Mouse (Mus musculus) small intestine, adult 2 months (tissue): ENCODE results near the gene Gpld1. TPM values are rescaled to one million over a fixed set of nuclear protein-coding genes. Genes with fewer than 3 reads are reported as not detected.

ENCODE experiments used
- H3K27ac ChIP-seq: fragments of 200-500 bp; 2 replicates; pipeline ENCODE4 v1.5.1; 2012; ENCODE audit warnings: low read depth, low read length, control low read depth, inconsistent platforms; ENCODE audit not compliant: insufficient read depth
- H3K27me3 ChIP-seq: fragments of 200-500 bp; 2 replicates; pipeline ENCODE4 v1.6.1; 2012; ENCODE audit warnings: mild to moderate bottlenecking, moderate library complexity, low read length, inconsistent platforms; ENCODE audit not compliant: control insufficient read depth, insufficient read depth
- H3K36me3 ChIP-seq: fragments of 200-500 bp; 2 replicates; pipeline ENCODE4 v1.6.1; 2012; ENCODE audit warnings: mild to moderate bottlenecking, low read length, control low read depth, inconsistent platforms; ENCODE audit not compliant: control insufficient read depth, insufficient read depth
- H3K4me1 ChIP-seq: fragments of 200-500 bp; 2 replicates; pipeline ENCODE4 v1.6.1; 2012; ENCODE audit warnings: low read length, inconsistent platforms, mixed read lengths; ENCODE audit not compliant: control insufficient read depth, insufficient read depth, insufficient read length
- H3K4me3 ChIP-seq: fragments of 200-500 bp; 2 replicates; pipeline ENCODE4 v1.5.1; 2012; ENCODE audit warnings: low read depth, mild to moderate bottlenecking, control low read depth, inconsistent platforms, low read length, moderate library complexity
- CTCF ChIP-seq: fragments of 200-500 bp; IDR thresholded peaks from 2 replicates; pipeline ENCODE4 v1.5.1; 2012; ENCODE audit warnings: low read depth, mild to moderate bottlenecking, control low read depth, inconsistent platforms, low read length, moderate library complexity, mixed read lengths; ENCODE audit not compliant: insufficient replicate concordance, insufficient read length; ENCODE audit errors: extremely low read depth
- POLR2A ChIP-seq: fragments of 200-500 bp; IDR thresholded peaks from 2 replicates; pipeline ENCODE4 v1.6.1; 2012; ENCODE audit warnings: low read depth, mild to moderate bottlenecking, control low read depth, inconsistent platforms, low read length, moderate library complexity
- WGBS: fragments of 180-500 bp; shearing (Covaris S2); methylation state at CpG from one replicate; pipeline ENCODE4 v1.1.7; 2018; 5-methylcytosine and 5-hydroxymethylcytosine counted together
- polyA plus RNA-seq: library from polyadenylated mRNA; depleted of rRNA; stranded (reverse); fragments of >200 nt; gene quantifications from 2 replicates; pipeline ENCODE4 v1.2.3, GENCODE M21; 2012; rRNA removed

Gpld1 gene
- polyA plus RNA-seq, 1 experiment: 1.7 TPM

GRCm38 (mm10) chr13:25039488-25039887 is 96.5 kb downstream of the Gpld1 start:
- H3K27ac ChIP-seq: no peak overlapping the region
- no peaks in the 10 kb centered on the region for H3K36me3 ChIP-seq
- no peak for TF ChIP-seq CTCF
- TF ChIP-seq POLR2A: no peak
- WGBS: 69% methylated on average over 2 of the region's 2 CpGs
- no peak overlapping the region for H3K4me3 ChIP-seq
- no peaks in the 10 kb centered on the region for H3K4me1 ChIP-seq
- H3K27me3 ChIP-seq: no peaks in the 10 kb centered on the region

Other genes with a start within 250 kb of the Gpld1 start
- not detected in 2 replicates for gene Armh2, start 201.9 kb upstream of the Gpld1 start, polyA plus RNA-seq
- gene Gmnn, start 181.2 kb upstream of the Gpld1 start, polyA plus RNA-seq: 0.84 and 2.4 TPM in 2 replicates
- gene BC005537, start 141.5 kb upstream of the Gpld1 start, polyA plus RNA-seq: 9.7 and 21.6 TPM in 2 replicates
- gene Acot13, start 111.6 kb upstream of the Gpld1 start, polyA plus RNA-seq: 22.8 and 31.3 TPM in 2 replicates
- 18.1 and 27.5 TPM in 2 replicates for gene Tdp2, start 111.5 kb upstream of the Gpld1 start, polyA plus RNA-seq
- gene D130043K22Rik, start 98.0 kb upstream of the Gpld1 start, polyA plus RNA-seq: 1.4 and 1.6 TPM in 2 replicates
- gene Aldh5a1, start 5.5 kb upstream of the Gpld1 start, polyA plus RNA-seq: 2.9 and 5.3 TPM in 2 replicates
- 9.3 and 11.3 TPM in 2 replicates for gene Mrs2, start 77.2 kb downstream of the Gpld1 start, polyA plus RNA-seq
- 0.05 TPM in 1 of 2 replicates, not detected in the other for gene Dcdc2a, start 112.9 kb downstream of the Gpld1 start, polyA plus RNA-seq